18 mouse cellular contexts compared by ENCODE assay signal in genomic region chr9:59948691-59949250, GRCm38 (mm10). TPM values are rescaled to one million over a fixed set of nuclear protein-coding genes. Genes with fewer than 3 reads are reported as not detected.
"Had no signal": no experiment of that assay in that cellular context is flagged by ENCODE, and none has a peak within 500 bp of the region (broad histone marks: within the 10 kb centered on the region; RNA-seq: fewer than 3 reads in every experiment).

No protein-coding gene starts in this region.

- H3K36me3 ChIP-seq: limb, embryonic 15.5 days; liver, embryonic 12.5 days; midbrain, embryonic 12.5 days had no signal

- H3K4me1 ChIP-seq: megakaryocyte, embryonic 14.5 days; midbrain, embryonic 12.5 days had no signal

- ATAC-seq: liver, embryonic 12.5 days; midbrain, embryonic 16.5 days had no signal

- DNase-seq: kidney, adult 8-10 months; kidney, postnatal 36 days; lung, embryonic 14.5 days; lung, postnatal 14 days; right cerebral cortex, postnatal 14 days; thymus, adult 18-20 months; thymus, postnatal 14 days had no signal

- H3K27ac ChIP-seq: layer of hippocampus, adult 2 months; limb, embryonic 15.5 days; liver, embryonic 12.5 days; macrophage; midbrain, embryonic 12.5 days had no signal

- H3K4me3 ChIP-seq: layer of hippocampus, adult 2 months; limb, embryonic 15.5 days; liver, embryonic 12.5 days; megakaryocyte, embryonic 14.5 days; midbrain, embryonic 12.5 days had no signal

- H3K27me3 ChIP-seq: limb, embryonic 15.5 days had no signal

RNA-seq across cellular contexts. Expression of gene Nr2e3, which starts 11.7 kb away (rescaled TPM):
- total RNA-seq: layer of hippocampus, adult 2 months; layer of hippocampus, postnatal 10 days; left cerebral cortex, postnatal 10 days had no signal
- polyA plus RNA-seq: kidney, embryonic 16.5 days; liver, embryonic 12.5 days; lung, embryonic 14.5 days; macrophage; midbrain, embryonic 12.5 days; midbrain, embryonic 16.5 days; neural tube, embryonic 14.5 days had no signal
